Mouse (Mus musculus) heart, embryonic 12.5 days (tissue): ENCODE results near the gene Ciapin1. TPM values are rescaled to one million over a fixed set of nuclear protein-coding genes. Genes with fewer than 3 reads are reported as not detected.

Experiments
- ATAC-seq: fragments of 200-750 bp; cut with Nextera tagmentation; 2 replicates; pipeline ENCODE4 v1.8.0; 2017; ENCODE audit warnings: moderate TSS enrichment, moderate library complexity; ENCODE audit not compliant: insufficient number of reproducible peaks, low FRiP score
- H3K27ac ChIP-seq: fragments of 300-500 bp; sonication (generic); 2 replicates; pipeline ENCODE4 v1.5.1; 2016; ENCODE audit warnings: mild to moderate bottlenecking, moderate library complexity; ENCODE audit not compliant: poor library complexity, severe bottlenecking
- H3K27me3 ChIP-seq: fragments of 300-500 bp; sonication (generic); replicated peaks from 2 replicates; pipeline ENCODE4 v1.6.1; 2016; ENCODE audit warnings: mild to moderate bottlenecking, moderate library complexity
- H3K36me3 ChIP-seq: fragments of 300-500 bp; sonication (generic); 2 replicates; pipeline ENCODE4 v1.6.1; 2016; ENCODE audit warnings: mild to moderate bottlenecking, moderate library complexity
- H3K4me1 ChIP-seq: fragments of 300-500 bp; sonication (generic); replicated peaks from 2 replicates; pipeline ENCODE4 v1.6.1; 2016; ENCODE audit warnings: mild to moderate bottlenecking
- H3K4me2 ChIP-seq: fragments of 300-500 bp; sonication (generic); 2 replicates; pipeline ENCODE4 v1.6.1; 2016; ENCODE audit warnings: mild to moderate bottlenecking, moderate library complexity
- H3K4me3 ChIP-seq: fragments of 300-500 bp; sonication (generic); 2 replicates; pipeline ENCODE4 v1.5.1; 2016; ENCODE audit warnings: mild to moderate bottlenecking
- H3K9ac ChIP-seq: fragments of 300-500 bp; sonication (generic); 2 replicates; pipeline ENCODE4 v1.6.1; 2016; ENCODE audit warnings: mild to moderate bottlenecking, moderate library complexity
- H3K9me3 ChIP-seq: fragments of 300-500 bp; sonication (generic); replicated peaks from 2 replicates; pipeline ENCODE4 v1.6.1; 2016; ENCODE audit warnings: mild to moderate bottlenecking, moderate library complexity
- WGBS: fragments of 180-500 bp; shearing (Covaris S2); methylation state at CpG from one replicate; pipeline ENCODE4 v1.1.7; 2016; 5-methylcytosine and 5-hydroxymethylcytosine counted together
- polyA plus RNA-seq: library from polyadenylated mRNA; unstranded; fragments of >200 nt; fragmentation: Nextera tagmentation; extraction: Ambion mirVana; gene quantifications from 2 replicates; pipeline ENCODE4 v1.2.1, GENCODE M21; 2016

The Ciapin1 gene
- polyA plus RNA-seq, 1 experiment from 2014 or later = 109 TPM

DNA sequence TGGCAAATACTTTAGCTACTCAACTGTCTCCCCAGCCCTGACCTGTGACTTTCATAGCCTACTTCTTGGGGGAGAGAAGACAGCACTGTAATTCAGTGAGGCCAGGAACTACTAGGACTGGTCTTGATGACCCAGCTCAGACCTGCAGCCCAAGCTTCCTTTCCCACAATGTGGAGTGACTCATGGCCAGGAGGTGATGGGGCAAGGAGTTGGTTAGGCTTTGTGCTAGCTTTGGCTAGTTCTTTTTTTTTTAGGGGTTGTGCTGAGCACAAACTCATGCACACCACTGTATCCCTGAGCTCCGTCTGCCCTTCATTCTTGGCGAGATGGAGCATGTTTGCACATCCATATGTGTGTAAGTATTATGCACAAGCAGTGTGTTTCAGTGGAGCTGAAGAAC, 61.8 kb downstream of the Ciapin1 start:
- no peak for ATAC-seq
- 85% methylated on average over 2 of the region's 2 CpGs for WGBS

DNA sequence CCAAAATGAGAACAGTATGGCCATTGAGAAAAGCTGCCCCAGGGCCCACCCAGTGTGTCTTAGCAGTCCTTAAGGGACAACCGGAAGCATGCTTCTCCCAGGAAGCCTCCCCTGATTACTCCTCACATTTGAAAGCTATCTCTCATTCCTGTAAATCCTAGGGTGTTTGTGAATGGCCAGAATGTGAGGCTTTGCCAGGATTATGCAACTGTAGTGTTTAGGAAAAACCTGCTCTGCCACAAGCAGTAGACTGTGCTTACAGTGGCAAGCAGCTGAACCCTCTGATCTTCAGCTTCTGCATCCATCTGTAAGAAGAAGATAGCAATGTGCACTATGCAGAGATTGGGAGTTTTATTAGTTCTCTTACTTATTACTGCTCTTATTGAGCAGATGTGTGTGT, 63.6 kb downstream of the Ciapin1 start:
- no peak overlapping the region for H3K9ac ChIP-seq
- 73% methylated on average over 1 of the region's 1 CpGs for WGBS
- H3K4me3 ChIP-seq = no peak overlapping the region
- H3K4me1 ChIP-seq = peaks cover 53% of the 10 kb centered on the region
- ATAC-seq = no peak
- no peak overlapping the region for H3K4me2 ChIP-seq
- peaks cover 58% of the 10 kb centered on the region for H3K27me3 ChIP-seq
- H3K36me3 ChIP-seq = no peaks in the 10 kb centered on the region
- H3K9me3 ChIP-seq = no peaks in the 10 kb centered on the region
- no peak overlapping the region for H3K27ac ChIP-seq

More for the DNA sequence above, 61.8 kb downstream of the Ciapin1 start:
- Histone ChIP-seq H3K36me3 (no peaks in the 10 kb centered on the region), H3K27me3 (peaks cover 40% of the 10 kb centered on the region), H3K4me3 (no peak overlapping the region), H3K4me2 (no peak overlapping the region), H3K9ac (no peak overlapping the region), H3K4me1 (peaks cover 55% of the 10 kb centered on the region), H3K27ac (no peak overlapping the region), H3K9me3 (no peaks in the 10 kb centered on the region)

DNA sequence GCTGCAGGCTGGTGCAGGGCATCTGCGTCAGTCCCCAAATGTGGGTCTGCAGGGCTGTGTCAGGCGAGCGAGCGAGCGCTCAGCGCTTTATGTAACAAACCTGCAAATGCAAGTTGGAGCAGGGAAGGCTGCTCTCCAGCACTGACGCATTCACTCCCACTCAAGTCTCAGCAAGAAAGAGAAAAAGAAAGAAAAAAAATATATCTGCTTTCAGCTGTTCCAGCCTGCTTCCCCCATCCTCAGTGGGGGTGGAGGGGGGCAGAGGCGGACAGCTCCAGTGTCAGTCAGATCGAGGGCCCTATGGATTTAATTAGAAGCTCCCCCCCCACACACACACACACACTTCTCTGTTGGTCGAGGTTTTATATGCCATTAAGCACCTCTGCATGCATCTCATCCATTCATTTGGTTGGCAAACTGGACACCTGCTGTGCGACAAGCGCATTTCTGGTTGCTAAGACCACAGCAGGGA, 64.4 kb downstream of the Ciapin1 start:
- H3K4me3 ChIP-seq = no peak overlapping the region
- no peaks in the 10 kb centered on the region for H3K36me3 ChIP-seq
- no peaks in the 10 kb centered on the region for H3K9me3 ChIP-seq
- WGBS = 34% methylated on average over 12 of the region's 12 CpGs
- no peak overlapping the region for H3K27ac ChIP-seq
- no peak overlapping the region for H3K9ac ChIP-seq
- peaks cover 45% of the 10 kb centered on the region for H3K4me1 ChIP-seq
- H3K4me2 ChIP-seq = 0 out of 2 replicates have a peak overlapping the region, but pooled peaks have one; percentile 5
- ATAC-seq = no peak
- peaks cover 67% of the 10 kb centered on the region for H3K27me3 ChIP-seq

DNA sequence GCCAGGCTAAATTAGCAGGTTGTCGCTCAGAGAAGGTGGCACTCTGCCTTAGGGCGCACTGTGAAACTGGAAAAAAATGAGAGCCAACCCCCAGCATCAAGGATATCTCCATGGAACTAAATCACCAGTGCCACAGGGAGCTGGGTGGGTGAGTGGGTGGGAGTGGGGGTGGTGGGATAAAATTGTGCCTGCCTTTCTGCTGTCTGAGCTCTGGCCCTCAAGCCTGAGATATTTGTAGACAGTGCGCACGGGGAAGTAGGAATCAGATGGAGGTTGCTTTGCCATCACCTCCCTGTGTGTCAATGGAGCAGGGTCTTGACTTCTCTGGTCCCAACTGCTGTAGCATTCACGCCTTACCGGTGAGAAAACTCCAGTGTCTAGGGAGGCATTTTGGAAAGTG, 65.1 kb downstream of the Ciapin1 start:
- 45% methylated on average over 6 of the region's 6 CpGs for WGBS
- Histone ChIP-seq H3K9ac (no peak overlapping the region), H3K27ac (no peak overlapping the region)

DNA sequence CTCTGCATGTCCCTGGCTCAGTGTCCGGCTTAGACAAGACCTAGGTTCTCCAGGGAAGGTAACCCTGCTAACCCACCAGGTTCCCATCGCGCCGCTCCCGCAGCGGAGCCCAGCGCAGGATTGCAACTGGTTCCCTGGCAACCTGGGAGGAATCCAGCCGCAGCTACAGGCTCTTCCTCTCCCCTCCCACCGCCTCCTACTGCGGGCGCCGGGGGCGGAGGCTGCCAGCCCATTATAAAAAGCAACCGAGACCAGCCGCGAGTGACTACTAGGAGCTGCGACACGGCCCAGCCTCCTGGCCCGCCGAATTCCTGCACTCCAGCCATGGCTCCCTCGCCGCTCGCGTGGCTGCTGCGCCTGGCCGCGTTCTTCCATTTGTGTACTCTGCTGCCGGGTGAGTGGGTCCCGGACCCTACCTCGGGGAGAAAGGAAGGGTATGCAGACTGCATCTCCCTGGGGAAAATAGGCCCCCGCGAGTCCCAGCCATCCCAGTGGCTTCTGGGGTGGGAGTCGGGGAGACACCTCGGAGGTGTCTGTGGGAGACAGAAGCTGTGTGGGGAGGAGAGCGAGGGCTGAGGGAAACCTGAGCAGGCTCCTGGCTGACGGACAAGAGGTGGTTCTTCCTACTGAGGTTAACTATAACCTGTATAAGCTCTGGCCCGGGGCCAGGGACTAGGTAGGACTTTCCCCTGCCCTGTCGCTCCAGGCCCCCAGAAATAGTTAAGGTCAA, 66.1 kb downstream of the Ciapin1 start, which contains the start of gene Cx3cl1:
TSS of gene Cx3cl1 (plus strand) at position 69 of the 730 bp plus-strand sequence.
- Histone ChIP-seq H3K27ac (no peak within 1 kb of the TSS), H3K9ac (peak within 1 kb of the TSS; percentile 75), H3K27me3 (peaks cover 75% of the 10 kb centered on the region), H3K4me2 (peak within 1 kb of the TSS; percentile 86), H3K9me3 (no peaks in the 10 kb centered on the region), H3K4me3 (peak within 1 kb of the TSS; percentile 58), H3K36me3 (no peaks in the 10 kb centered on the region), H3K4me1 (peaks cover 28% of the 10 kb centered on the region)
- ATAC-seq = peak; percentile 69
- under 1% methylated on average over 38 of the region's 38 CpGs for WGBS

More for the DNA sequence above, 65.1 kb downstream of the Ciapin1 start:
- no peaks in the 10 kb centered on the region for H3K36me3 ChIP-seq
- peak overlapping the region; percentile 86 for H3K4me2 ChIP-seq
- H3K9me3 ChIP-seq = no peaks in the 10 kb centered on the region
- peak overlapping the region; percentile 58; the same call in 1 of the 2 replicates for H3K4me3 ChIP-seq
- peaks cover 38% of the 10 kb centered on the region for H3K4me1 ChIP-seq
- no peak for ATAC-seq
- H3K27me3 ChIP-seq = peaks cover 72% of the 10 kb centered on the region

DNA sequence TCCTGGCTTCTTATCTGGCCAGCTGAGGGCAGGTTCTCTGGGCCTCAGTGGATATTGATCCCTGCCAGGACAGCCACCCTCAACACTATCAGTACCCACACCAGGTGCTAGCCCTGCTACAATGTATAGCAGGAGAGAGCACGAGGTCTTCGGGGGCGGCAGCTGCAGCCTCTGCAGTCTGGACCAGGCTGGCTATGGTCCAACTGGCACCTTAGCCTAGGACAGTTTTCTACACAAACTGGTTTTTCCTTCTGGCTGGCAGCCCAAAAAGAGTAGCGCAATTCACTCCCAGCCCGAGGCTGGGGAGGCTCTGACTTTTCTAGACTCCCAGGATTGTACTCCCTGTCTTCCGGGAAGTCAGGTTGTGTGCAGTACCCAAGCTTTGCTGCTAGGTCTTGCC, 67.2 kb downstream of the Ciapin1 start:
- H3K9ac ChIP-seq = no peak overlapping the region
- no peak overlapping the region for H3K4me2 ChIP-seq
- H3K4me3 ChIP-seq = no peak overlapping the region
- no peaks in the 10 kb centered on the region for H3K9me3 ChIP-seq
- H3K4me1 ChIP-seq = peaks cover 28% of the 10 kb centered on the region
- H3K27me3 ChIP-seq = peaks cover 79% of the 10 kb centered on the region
- WGBS = 41% methylated on average over 6 of the region's 6 CpGs
- no peak overlapping the region for H3K27ac ChIP-seq
- no peak for ATAC-seq
- H3K36me3 ChIP-seq = no peaks in the 10 kb centered on the region

Other genes with a start within 250 kb of the Ciapin1 start
- gene Rspry1, start 236.4 kb downstream of the Ciapin1 start, polyA plus RNA-seq = 25.4 and 26.0 TPM in 2 replicates
- gene Fam192a, start 236.4 kb downstream of the Ciapin1 start, polyA plus RNA-seq = 44.9 and 48.1 TPM in 2 replicates
- gene Arl2bp, start 171.8 kb downstream of the Ciapin1 start, polyA plus RNA-seq = 129 and 142 TPM in 2 replicates
- 0.13 TPM in 1 of 2 replicates, not detected in the other for gene Pllp, start 142.1 kb downstream of the Ciapin1 start, polyA plus RNA-seq
- not detected in 2 replicates for gene Ccl22, start 92.8 kb downstream of the Ciapin1 start, polyA plus RNA-seq
- gene Cx3cl1, start 66.3 kb downstream of the Ciapin1 start, polyA plus RNA-seq = 13.1 and 15.2 TPM in 2 replicates
- 0.75 TPM in 1 of 2 replicates, not detected in the other for gene Ccl17, start 27.9 kb downstream of the Ciapin1 start, polyA plus RNA-seq
- 118 and 121 TPM in 2 replicates for gene Coq9, start within 50 bp of the Ciapin1 start, polyA plus RNA-seq
- 122 and 126 TPM in 2 replicates for gene Polr2c, start 19.1 kb upstream of the Ciapin1 start, polyA plus RNA-seq
- gene Dok4, start 38.0 kb upstream of the Ciapin1 start, polyA plus RNA-seq = 53.3 and 54.2 TPM in 2 replicates
- 26.2 and 28.2 TPM in 2 replicates for gene Ccdc102a, start 79.7 kb upstream of the Ciapin1 start, polyA plus RNA-seq
- gene Adgrg5, start 85.3 kb upstream of the Ciapin1 start, polyA plus RNA-seq = 0.09 TPM in 1 of 2 replicates, not detected in the other
- gene Adgrg1, start 136.4 kb upstream of the Ciapin1 start, polyA plus RNA-seq = 4.9 and 6.0 TPM in 2 replicates
- 2.7 and 3.1 TPM in 2 replicates for gene Adgrg3, start 179.3 kb upstream of the Ciapin1 start, polyA plus RNA-seq
- gene Drc7, start 216.7 kb upstream of the Ciapin1 start, polyA plus RNA-seq = not detected in 2 replicates
- gene Katnb1, start 242.8 kb upstream of the Ciapin1 start, polyA plus RNA-seq = 18.4 and 25.8 TPM in 2 replicates